Mouse (Mus musculus): Measurements from ENCODE around the gene Nek10.

- no peak for TF ChIP-seq CTCF (IDR thresholded peaks at IDR 0.05)
- TF ChIP-seq POLR2A (IDR thresholded peaks at IDR 0.05; ENCODE audit: insufficient read depth, low read depth, low read length) = no peak
Observed at GRCm38 (mm10) chr14:14837627-14838026, 34.4 kb downstream of the Nek10 start.

Data from heart, adult 2 months (tissue).